Mouse (Mus musculus): ENCODE data around the gene Vwa3b. TPM values are rescaled to one million over a fixed set of nuclear protein-coding genes. Genes with fewer than 3 reads are reported as not detected.
"Not testable (repeated sequence)": the region's sequence is repeated elsewhere in the genome, so short reads cannot be mapped to it uniquely, and the experiment has no call there.

Vwa3b gene
- polyA plus RNA-seq, 1 experiment from 2014 or later, result 0.25 TPM

DNA sequence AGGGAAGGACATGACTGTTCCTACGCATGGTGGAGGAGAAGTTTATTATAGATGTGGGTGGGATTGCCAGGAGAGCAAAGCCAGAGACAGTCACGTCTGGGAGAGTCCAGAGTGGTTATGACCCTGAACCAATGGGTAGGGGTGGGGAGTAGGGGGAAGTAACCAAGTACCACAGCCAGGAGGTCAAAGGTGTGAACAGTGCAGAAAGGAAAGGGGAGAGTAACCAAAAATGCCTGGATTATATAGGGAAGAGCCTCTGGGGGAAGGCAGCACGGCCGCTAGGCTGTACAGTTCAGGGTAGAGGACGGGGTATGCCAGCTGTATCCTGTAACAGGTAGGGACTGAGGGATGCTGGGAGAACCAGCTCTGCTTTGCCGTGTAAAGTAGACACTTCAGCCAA is 37.8 kb upstream of the Vwa3b start:
- no peaks in the 10 kb centered on the region for H3K36me3 ChIP-seq (ENCODE audit: insufficient read depth, low read length)
- WGBS, result 58% methylated on average over 6 of the region's 6 CpGs
- no peak overlapping the region for H3K4me3 ChIP-seq (ENCODE audit: low read length)
- no peak overlapping the region for H3K9ac ChIP-seq (replicated peaks; ENCODE audit: low read length)
- H3K4me1 ChIP-seq (ENCODE audit: insufficient read depth, low read length), result no peaks in the 10 kb centered on the region
- no peaks in the 10 kb centered on the region for H3K27me3 ChIP-seq (ENCODE audit: insufficient read depth, low read length)
- no peak overlapping the region for H3K4me2 ChIP-seq (replicated peaks; ENCODE audit: low read depth, low read length)
- no peak for ATAC-seq (ENCODE audit: low FRiP score, low TSS enrichment)
- H3K27ac ChIP-seq (ENCODE audit: low read length), result no peak overlapping the region
- H3K9me3 ChIP-seq (ENCODE audit: low read length), result no peaks in the 10 kb centered on the region

DNA sequence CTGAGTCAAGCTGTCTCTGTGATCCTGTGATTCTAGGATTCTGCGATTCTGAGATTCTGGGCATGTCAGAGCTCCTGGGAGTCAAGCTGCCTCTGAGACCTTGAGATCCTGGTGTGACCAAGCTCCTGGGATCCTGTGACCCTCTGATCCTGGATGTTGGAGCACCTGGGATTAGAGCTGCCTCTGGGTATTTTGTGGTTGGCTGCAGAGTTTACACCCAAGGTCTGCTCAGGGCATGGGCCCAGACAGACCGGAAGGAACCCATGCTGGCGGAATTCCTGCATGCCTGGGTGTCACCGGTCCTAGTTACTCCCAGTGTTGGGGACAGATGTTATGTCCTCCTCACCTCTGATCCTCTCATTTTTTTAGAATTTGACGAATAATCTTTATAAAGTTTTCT is 32.1 kb upstream of the Vwa3b start:
- WGBS, result 92% methylated on average over 5 of the region's 5 CpGs
- Histone ChIP-seq H3K4me1 (ENCODE audit: insufficient read depth, low read length) (peaks cover 15% of the 10 kb centered on the region), H3K4me2 (replicated peaks; ENCODE audit: low read depth, low read length) (no peak overlapping the region)

DNA sequence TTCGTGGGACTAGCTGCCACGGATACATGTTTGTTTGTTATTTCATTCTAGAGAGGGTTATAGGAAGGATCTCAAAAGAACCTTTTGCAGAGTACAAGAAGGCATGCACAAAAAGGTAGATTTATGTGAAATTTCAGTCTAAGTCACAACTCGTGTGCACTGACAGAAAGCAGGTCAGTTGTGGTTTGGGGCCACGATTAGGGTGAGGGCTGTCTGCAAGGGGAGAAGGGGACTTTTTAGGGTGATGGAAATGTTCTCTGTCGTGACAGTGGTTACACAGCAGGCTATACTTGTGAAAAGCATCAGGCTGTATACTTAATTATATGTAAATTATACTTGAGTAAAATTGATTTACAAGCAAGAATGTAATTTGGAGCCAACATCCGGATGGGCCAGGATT is 30.6 kb upstream of the Vwa3b start:
- H3K4me1 ChIP-seq (ENCODE audit: insufficient read depth, low read length), result peaks cover 15% of the 10 kb centered on the region
- H3K27me3 ChIP-seq (ENCODE audit: insufficient read depth, low read length), result no peaks in the 10 kb centered on the region
- ATAC-seq (ENCODE audit: low FRiP score, low TSS enrichment), result no peak; the same call in 1 of the 2 replicates
- H3K4me3 ChIP-seq (ENCODE audit: low read length), result no peak overlapping the region
- WGBS, result 44% methylated on average over 6 of the region's 6 CpGs
- no peak overlapping the region for H3K9ac ChIP-seq (replicated peaks; ENCODE audit: low read length)
- H3K9me3 ChIP-seq (ENCODE audit: low read length), result no peaks in the 10 kb centered on the region
- H3K27ac ChIP-seq (ENCODE audit: low read length), result peak overlapping the region; percentile 85; the same call in 1 of the 2 replicates
- no peak overlapping the region for H3K4me2 ChIP-seq (replicated peaks; ENCODE audit: low read depth, low read length)
- H3K36me3 ChIP-seq (ENCODE audit: insufficient read depth, low read length), result no peaks in the 10 kb centered on the region

More for the DNA sequence above, 32.1 kb upstream of the Vwa3b start:
- Histone ChIP-seq H3K9me3 (ENCODE audit: low read length) (no peaks in the 10 kb centered on the region), H3K36me3 (ENCODE audit: insufficient read depth, low read length) (no peaks in the 10 kb centered on the region), H3K27ac (ENCODE audit: low read length) (no peak overlapping the region), H3K27me3 (ENCODE audit: insufficient read depth, low read length) (no peaks in the 10 kb centered on the region), H3K4me3 (ENCODE audit: low read length) (no peak overlapping the region), H3K9ac (replicated peaks; ENCODE audit: low read length) (no peak overlapping the region)
- ATAC-seq (ENCODE audit: low FRiP score, low TSS enrichment), result no peak

DNA sequence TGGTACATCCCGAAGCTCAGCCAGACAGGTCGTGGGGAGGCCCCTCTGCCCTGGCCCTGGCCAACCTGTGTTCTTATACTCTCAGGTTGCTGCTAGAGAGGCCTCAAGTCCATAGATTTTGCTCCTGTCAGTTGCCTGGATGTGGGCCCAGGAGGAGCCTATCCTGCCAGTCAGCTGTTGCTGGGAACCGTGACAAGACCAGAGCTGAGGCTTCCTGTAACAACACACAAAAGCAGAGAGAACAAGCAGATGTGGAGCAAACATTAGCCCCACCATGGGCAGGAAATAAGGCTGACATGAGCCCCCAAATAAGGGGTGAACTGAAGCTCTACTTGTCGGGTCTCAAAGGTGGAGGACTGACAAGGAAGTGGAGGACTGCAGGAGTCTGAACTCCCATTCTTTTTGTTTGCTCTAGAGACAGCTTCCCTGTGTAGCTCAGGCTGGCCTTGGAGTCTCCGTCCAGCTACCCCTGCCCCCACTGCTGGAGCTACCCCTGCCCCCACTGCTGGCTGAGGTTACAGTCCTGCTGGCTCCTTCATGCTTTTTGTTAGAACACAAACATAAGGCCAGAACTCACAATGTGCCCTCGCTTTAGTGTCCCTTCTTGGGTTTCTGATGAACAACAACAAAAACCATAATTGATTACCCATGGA is 29.7 kb upstream of the Vwa3b start:
- H3K9ac ChIP-seq (replicated peaks; ENCODE audit: low read length), result no peak overlapping the region
- no peaks in the 10 kb centered on the region for H3K27me3 ChIP-seq (ENCODE audit: insufficient read depth, low read length)
- H3K9me3 ChIP-seq (ENCODE audit: low read length), result no peaks in the 10 kb centered on the region
- peak overlapping the region; percentile 85 for H3K27ac ChIP-seq (ENCODE audit: low read length)
- H3K4me3 ChIP-seq (ENCODE audit: low read length), result no peak overlapping the region
- no peak overlapping the region for H3K4me2 ChIP-seq (replicated peaks; ENCODE audit: low read depth, low read length)
- ATAC-seq (ENCODE audit: low FRiP score, low TSS enrichment), result peak; percentile 70
- H3K4me1 ChIP-seq (ENCODE audit: insufficient read depth, low read length), result peaks cover 15% of the 10 kb centered on the region
- 31% methylated on average over 6 of the region's 6 CpGs for WGBS
- H3K36me3 ChIP-seq (ENCODE audit: insufficient read depth, low read length), result no peaks in the 10 kb centered on the region

DNA sequence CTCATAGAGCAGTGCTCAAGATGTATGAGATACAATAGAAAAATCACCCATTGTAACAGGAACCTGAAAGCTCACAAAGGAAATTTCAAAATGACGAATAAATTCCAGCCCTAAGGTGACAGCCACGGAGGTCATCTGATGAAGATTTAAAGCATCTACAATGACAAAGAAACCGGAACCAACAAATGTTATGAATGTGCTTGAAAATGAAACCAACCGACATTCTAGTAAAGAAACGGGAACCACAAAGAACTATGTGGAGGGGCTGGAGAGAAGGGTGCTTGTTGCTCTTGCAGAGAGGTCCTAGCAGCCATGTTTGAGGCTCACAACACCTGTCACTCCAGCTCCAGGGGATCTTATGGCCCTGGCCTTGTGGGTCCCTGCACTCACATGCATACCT is 26.1 kb upstream of the Vwa3b start:
- Histone ChIP-seq H3K4me2 (replicated peaks; ENCODE audit: low read depth, low read length) (no peak overlapping the region), H3K4me3 (ENCODE audit: low read length) (no peak overlapping the region), H3K9me3 (ENCODE audit: low read length) (no peaks in the 10 kb centered on the region), H3K36me3 (ENCODE audit: insufficient read depth, low read length) (no peaks in the 10 kb centered on the region), H3K9ac (replicated peaks; ENCODE audit: low read length) (no peak overlapping the region), H3K4me1 (ENCODE audit: insufficient read depth, low read length) (peaks cover 15% of the 10 kb centered on the region), H3K27me3 (ENCODE audit: insufficient read depth, low read length) (no peaks in the 10 kb centered on the region), H3K27ac (ENCODE audit: low read length) (no peak overlapping the region)
- 53% methylated on average over 5 of the region's 5 CpGs for WGBS
- ATAC-seq (ENCODE audit: low FRiP score, low TSS enrichment), result no peak

DNA sequence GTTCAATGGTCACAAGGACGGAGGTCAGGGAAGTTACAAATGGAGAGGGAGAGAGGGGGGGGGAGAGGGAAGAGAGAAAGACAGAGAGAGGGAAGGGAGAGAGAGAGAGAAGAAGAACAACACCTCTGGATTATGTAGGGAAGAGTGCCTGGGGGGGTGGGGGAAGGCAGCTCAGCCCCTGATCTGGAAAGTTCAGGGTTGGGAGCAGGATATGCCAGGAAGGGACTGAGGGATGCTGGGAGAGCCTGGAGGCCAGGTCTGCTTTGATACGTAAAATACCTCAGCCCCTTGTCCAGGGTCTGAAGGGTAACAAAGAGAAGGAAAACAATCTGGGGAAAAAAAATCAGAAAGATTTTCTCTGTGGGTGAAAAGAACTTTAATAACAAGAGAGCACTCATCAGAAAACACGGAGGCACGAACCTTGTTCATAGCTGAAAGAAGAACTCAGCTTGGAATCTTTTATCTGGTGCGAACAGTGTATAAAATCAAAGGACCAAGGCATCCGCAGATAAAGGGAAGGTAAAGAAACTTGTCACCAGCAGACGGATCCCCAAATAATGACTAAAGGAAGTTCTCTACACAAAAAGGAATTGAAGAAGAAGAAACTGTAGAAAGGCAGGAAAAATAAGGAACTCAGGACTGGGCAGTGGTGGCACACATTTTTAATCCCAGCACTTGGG is 24.6 kb upstream of the Vwa3b start:
- H3K4me1 ChIP-seq (ENCODE audit: insufficient read depth, low read length), result peaks cover 7% of the 10 kb centered on the region
- no peak overlapping the region for H3K27ac ChIP-seq (ENCODE audit: low read length)
- ATAC-seq (ENCODE audit: low FRiP score, low TSS enrichment), result no peak
- 48% methylated on average over 7 of the region's 7 CpGs for WGBS
- H3K4me2 ChIP-seq (replicated peaks; ENCODE audit: low read depth, low read length), result no peak overlapping the region
- no peaks in the 10 kb centered on the region for H3K27me3 ChIP-seq (ENCODE audit: insufficient read depth, low read length)
- no peaks in the 10 kb centered on the region for H3K9me3 ChIP-seq (ENCODE audit: low read length)
- no peak overlapping the region for H3K9ac ChIP-seq (replicated peaks; ENCODE audit: low read length)
- H3K4me3 ChIP-seq (ENCODE audit: low read length), result no peak overlapping the region
- H3K36me3 ChIP-seq (ENCODE audit: insufficient read depth, low read length), result no peaks in the 10 kb centered on the region

DNA sequence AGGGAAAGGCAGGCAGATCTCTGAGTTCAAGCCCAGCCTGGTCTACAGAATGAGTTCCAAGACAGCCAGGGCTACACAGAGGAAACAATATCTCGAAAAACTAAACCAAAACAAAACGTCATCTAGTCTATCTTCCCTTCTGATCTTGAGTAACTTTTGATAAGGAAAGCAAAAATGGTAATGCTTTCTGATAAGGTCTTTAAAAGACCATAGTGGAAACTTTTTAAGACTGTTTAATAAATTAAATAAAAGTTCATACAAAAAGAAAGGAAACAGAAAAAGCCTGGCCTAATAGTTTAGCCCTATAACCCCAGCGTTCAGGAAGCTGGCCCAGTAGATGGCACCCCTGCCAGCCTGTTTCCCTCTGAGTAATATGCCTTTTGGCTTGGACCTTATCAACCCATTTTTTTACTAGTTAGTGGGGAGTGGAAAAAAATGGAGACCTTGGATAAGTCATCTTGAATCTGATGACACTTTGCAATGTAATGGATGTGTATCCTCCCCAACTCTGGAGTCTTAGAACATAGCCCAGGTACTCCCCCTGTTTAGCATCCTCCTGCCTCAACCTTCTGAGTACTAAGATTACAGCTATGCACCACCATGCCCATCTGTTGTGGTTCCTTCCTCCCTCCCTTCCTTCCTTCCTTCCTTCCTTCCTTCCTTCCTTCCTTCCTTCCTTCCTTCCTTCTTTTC is 23.9 kb upstream of the Vwa3b start:
- H3K9me3 ChIP-seq (ENCODE audit: low read length), result no peaks in the 10 kb centered on the region
- no peak overlapping the region for H3K27ac ChIP-seq (ENCODE audit: low read length)
- no peaks in the 10 kb centered on the region for H3K36me3 ChIP-seq (ENCODE audit: insufficient read depth, low read length)
- 69% methylated on average over 3 of the region's 3 CpGs for WGBS
- H3K27me3 ChIP-seq (ENCODE audit: insufficient read depth, low read length), result no peaks in the 10 kb centered on the region
- no peak overlapping the region for H3K4me2 ChIP-seq (replicated peaks; ENCODE audit: low read depth, low read length)
- ATAC-seq (ENCODE audit: low FRiP score, low TSS enrichment), result no peak
- 0 out of 2 replicates have a peak, but pooled peaks cover under 1% of the 10 kb centered on the region for H3K4me1 ChIP-seq (ENCODE audit: insufficient read depth, low read length)
- no peak overlapping the region for H3K4me3 ChIP-seq (ENCODE audit: low read length)
- no peak overlapping the region for H3K9ac ChIP-seq (replicated peaks; ENCODE audit: low read length)

DNA sequence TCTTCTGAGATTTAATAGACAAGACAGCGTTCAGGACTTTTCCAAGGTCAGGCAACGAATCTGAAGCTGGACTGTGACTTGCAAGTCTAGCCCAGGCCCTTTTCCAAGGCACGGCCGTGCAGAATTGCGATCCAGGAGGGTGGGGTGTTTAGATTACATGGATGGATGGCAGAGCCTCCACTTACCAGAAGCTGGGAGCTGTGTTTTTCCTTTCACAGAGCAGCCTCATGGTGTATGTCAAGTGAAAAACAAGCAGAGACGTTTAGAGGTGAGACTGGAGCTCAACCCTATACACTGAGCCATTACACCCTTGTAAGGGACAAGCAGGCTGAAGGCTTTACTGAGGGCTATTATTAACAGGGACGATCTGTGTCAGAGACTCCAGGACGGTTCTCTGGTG is 21.9 kb upstream of the Vwa3b start:
- Histone ChIP-seq H3K4me3 (ENCODE audit: low read length) (no peak overlapping the region), H3K4me1 (ENCODE audit: insufficient read depth, low read length) (no peaks in the 10 kb centered on the region), H3K9ac (replicated peaks; ENCODE audit: low read length) (no peak overlapping the region), H3K4me2 (replicated peaks; ENCODE audit: low read depth, low read length) (no peak overlapping the region), H3K27ac (ENCODE audit: low read length) (no peak overlapping the region), H3K36me3 (ENCODE audit: insufficient read depth, low read length) (no peaks in the 10 kb centered on the region), H3K27me3 (ENCODE audit: insufficient read depth, low read length) (no peaks in the 10 kb centered on the region), H3K9me3 (ENCODE audit: low read length) (no peaks in the 10 kb centered on the region)
- WGBS, result 56% methylated on average over 8 of the region's 8 CpGs
- no peak for ATAC-seq (ENCODE audit: low FRiP score, low TSS enrichment)

DNA sequence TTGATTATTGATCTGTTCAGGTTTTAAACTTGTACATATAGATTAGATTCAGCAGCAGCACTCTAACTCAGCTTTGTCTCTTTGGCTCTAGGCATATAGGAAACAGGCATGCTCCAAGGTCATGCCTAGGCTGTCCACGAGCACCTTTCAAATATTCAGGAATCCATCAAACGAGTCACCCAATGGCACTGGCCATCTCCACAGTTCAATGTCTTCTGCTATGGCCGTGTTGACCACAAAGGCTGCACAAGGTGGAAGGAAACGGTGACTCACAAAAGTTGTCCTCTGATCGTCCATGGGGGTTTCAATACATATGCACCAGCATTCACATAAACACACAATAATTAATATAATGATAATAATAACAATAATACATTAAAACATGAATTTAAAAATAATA is 21.4 kb upstream of the Vwa3b start:
- 86% methylated on average over 5 of the region's 5 CpGs for WGBS
- no peak overlapping the region for H3K27ac ChIP-seq (ENCODE audit: low read length)
- ATAC-seq (ENCODE audit: low FRiP score, low TSS enrichment), result no peak
- no peak overlapping the region for H3K4me2 ChIP-seq (replicated peaks; ENCODE audit: low read depth, low read length)
- H3K9ac ChIP-seq (replicated peaks; ENCODE audit: low read length), result no peak overlapping the region
- H3K4me3 ChIP-seq (ENCODE audit: low read length), result no peak overlapping the region
- H3K4me1 ChIP-seq (ENCODE audit: insufficient read depth, low read length), result no peaks in the 10 kb centered on the region
- no peaks in the 10 kb centered on the region for H3K27me3 ChIP-seq (ENCODE audit: insufficient read depth, low read length)
- no peaks in the 10 kb centered on the region for H3K36me3 ChIP-seq (ENCODE audit: insufficient read depth, low read length)
- H3K9me3 ChIP-seq (ENCODE audit: low read length), result no peaks in the 10 kb centered on the region

DNA sequence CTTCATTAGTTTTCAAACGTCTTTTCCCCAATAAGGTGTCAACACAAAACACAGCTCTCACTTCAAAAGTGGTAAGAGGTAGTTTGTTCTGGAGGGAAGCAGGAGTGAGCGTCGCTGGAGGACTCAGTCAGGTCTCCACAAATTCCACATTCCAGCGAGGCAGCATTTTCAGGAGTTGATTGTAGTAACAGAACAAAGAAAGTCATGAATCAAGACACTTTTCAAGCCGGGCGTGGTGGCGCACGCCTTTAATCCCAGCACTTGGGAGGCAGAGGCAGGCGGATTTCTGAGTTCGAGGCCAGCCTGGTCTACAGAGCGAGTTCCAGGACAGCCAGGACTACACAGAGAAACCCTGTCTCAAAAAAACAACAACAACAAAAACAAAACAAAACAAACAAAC is 19.9 kb upstream of the Vwa3b start:
- not testable (repeated sequence) for H3K4me3 ChIP-seq (ENCODE audit: low read length); H3K4me2 ChIP-seq (replicated peaks; ENCODE audit: low read depth, low read length); H3K9me3 ChIP-seq (ENCODE audit: low read length); H3K27me3 ChIP-seq (ENCODE audit: insufficient read depth, low read length); H3K4me1 ChIP-seq (ENCODE audit: insufficient read depth, low read length); H3K36me3 ChIP-seq (ENCODE audit: insufficient read depth, low read length); ATAC-seq (ENCODE audit: low FRiP score, low TSS enrichment); H3K9ac ChIP-seq (replicated peaks; ENCODE audit: low read length); H3K27ac ChIP-seq (ENCODE audit: low read length)
- 87% methylated on average over 11 of the region's 11 CpGs for WGBS

Measured in kidney, embryonic 16.5 days (tissue).